Mouse (Mus musculus): Measurements from ENCODE around the gene Lrfn1. TPM values are rescaled to one million over a fixed set of nuclear protein-coding genes. Genes with fewer than 3 reads are reported as not detected.

Lrfn1 gene
- polyA plus RNA-seq, 1 experiment from 2014 or later, result 1.8 TPM

GRCm38 (mm10) chr7:28444344-28444974 is 7.3 kb upstream of the Lrfn1 start:
- Histone ChIP-seq H3K9ac (ENCODE audit: low read length) (no peak overlapping the region), H3K4me3 (ENCODE audit: low read length) (no peak overlapping the region), H3K36me3 (ENCODE audit: control insufficient read depth, insufficient read depth, low read length) (no peaks in the 10 kb centered on the region), H3K27ac (ENCODE audit: low read length) (no peak overlapping the region), H3K4me2 (ENCODE audit: low read depth, low read length) (no peak overlapping the region), H3K4me1 (replicated peaks; ENCODE audit: control insufficient read depth, insufficient read depth, low read length) (0 out of 2 replicates have a peak, but pooled peaks cover 3% of the 10 kb centered on the region), H3K9me3 (ENCODE audit: control insufficient read depth, low read length) (no peaks in the 10 kb centered on the region), H3K27me3 (ENCODE audit: control insufficient read depth, insufficient read depth, low read depth, low read length) (no peaks in the 10 kb centered on the region)
- WGBS, result 76% methylated on average over 13 of the region's 13 CpGs
- no peak for ATAC-seq (ENCODE audit: low read depth)

DNA sequence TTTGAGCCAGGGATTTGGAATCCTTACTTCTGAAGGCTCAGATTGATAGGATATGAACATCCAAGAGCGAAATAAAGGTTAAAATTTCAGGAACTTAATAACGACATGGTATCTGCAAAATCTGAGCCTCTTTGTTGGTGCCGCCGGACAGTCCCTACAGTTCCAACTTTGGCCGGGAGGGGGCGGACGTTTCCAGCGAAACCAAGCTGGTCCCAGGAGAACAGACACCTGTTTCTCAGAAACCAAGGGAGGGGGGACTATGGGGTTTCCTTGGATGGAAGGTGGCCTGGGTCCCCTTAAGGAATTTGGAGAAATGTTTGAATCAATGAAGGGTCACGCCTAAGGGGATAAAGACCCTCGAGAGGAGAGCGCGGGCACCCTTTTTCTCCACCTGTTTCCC is 5.3 kb upstream of the Lrfn1 start:
- no peak for ATAC-seq (ENCODE audit: low read depth)
- H3K9me3 ChIP-seq (ENCODE audit: control insufficient read depth, low read length), result no peaks in the 10 kb centered on the region
- H3K36me3 ChIP-seq (ENCODE audit: control insufficient read depth, insufficient read depth, low read length), result no peaks in the 10 kb centered on the region
- 8% methylated on average over 12 of the region's 12 CpGs for WGBS
- H3K27ac ChIP-seq (ENCODE audit: low read length), result no peak overlapping the region
- 0 out of 2 replicates have a peak, but pooled peaks cover 3% of the 10 kb centered on the region for H3K4me1 ChIP-seq (replicated peaks; ENCODE audit: control insufficient read depth, insufficient read depth, low read length)
- H3K4me2 ChIP-seq (ENCODE audit: low read depth, low read length), result no peak overlapping the region
- no peak overlapping the region for H3K4me3 ChIP-seq (ENCODE audit: low read length)
- no peaks in the 10 kb centered on the region for H3K27me3 ChIP-seq (ENCODE audit: control insufficient read depth, insufficient read depth, low read depth, low read length)
- no peak overlapping the region for H3K9ac ChIP-seq (ENCODE audit: low read length)

GRCm38 (mm10) chr7:28447101-28447830 is 4.5 kb upstream of the Lrfn1 start:
- H3K9ac ChIP-seq (ENCODE audit: low read length), result no peak overlapping the region
- no peaks in the 10 kb centered on the region for H3K27me3 ChIP-seq (ENCODE audit: control insufficient read depth, insufficient read depth, low read depth, low read length)
- no peak for ATAC-seq (ENCODE audit: low read depth)
- H3K9me3 ChIP-seq (ENCODE audit: control insufficient read depth, low read length), result no peaks in the 10 kb centered on the region
- H3K4me3 ChIP-seq (ENCODE audit: low read length), result no peak overlapping the region
- H3K4me2 ChIP-seq (ENCODE audit: low read depth, low read length), result no peak overlapping the region
- H3K4me1 ChIP-seq (replicated peaks; ENCODE audit: control insufficient read depth, insufficient read depth, low read length), result 0 out of 2 replicates have a peak, but pooled peaks cover 3% of the 10 kb centered on the region
- no peaks in the 10 kb centered on the region for H3K36me3 ChIP-seq (ENCODE audit: control insufficient read depth, insufficient read depth, low read length)
- no peak overlapping the region for H3K27ac ChIP-seq (ENCODE audit: low read length)
- WGBS, result 20% methylated on average over 12 of the region's 12 CpGs

DNA sequence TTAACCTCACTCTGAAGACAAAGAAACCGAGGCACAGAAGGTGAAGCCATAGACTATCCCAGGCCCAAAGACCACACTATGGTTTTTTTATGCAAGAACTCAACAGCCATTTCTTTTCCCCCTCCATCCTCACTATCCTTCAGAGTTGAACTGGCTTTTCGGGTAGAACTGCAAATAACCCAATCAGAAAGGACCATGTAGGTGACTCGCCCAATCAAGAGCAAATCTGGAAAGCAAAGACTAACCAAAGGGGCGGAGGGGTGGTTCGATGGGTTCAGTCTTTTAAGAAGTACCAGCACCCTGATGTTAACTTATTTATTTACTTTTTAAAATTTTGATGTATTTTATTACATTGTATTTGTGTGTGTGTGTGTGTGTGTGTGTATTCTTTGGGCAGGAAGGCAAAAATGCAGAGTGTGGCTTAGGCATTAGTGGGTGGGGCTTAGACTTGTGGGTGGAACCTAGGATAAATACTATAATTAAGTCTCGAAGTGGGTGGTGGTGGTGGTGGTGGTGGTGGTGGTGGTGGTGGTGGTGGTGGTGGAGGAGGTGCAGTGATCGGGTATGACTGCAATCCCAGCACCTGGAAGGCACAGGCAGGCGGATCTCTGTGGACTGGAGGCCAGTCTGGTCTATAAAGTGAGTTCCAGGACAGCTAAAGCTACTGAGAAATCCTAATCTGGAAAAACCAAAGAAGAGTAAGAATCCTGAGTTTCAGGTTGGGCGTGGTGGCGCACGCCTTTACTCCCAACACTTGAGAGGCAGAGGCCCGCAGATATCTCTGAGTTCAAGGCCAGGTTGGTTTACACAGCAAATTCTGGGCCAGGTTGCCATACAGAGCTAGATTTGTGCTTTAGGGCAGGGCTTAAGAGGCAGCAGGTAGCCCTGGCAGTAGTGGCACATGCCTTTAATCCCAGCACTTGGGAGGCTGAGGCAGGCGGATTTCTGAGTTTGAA is 3.6 kb upstream of the Lrfn1 start:
- H3K9me3 ChIP-seq (ENCODE audit: control insufficient read depth, low read length), result no peaks in the 10 kb centered on the region
- peaks cover 8% of the 10 kb centered on the region; the same call in 1 of the 2 replicates for H3K4me1 ChIP-seq (replicated peaks; ENCODE audit: control insufficient read depth, insufficient read depth, low read length)
- no peaks in the 10 kb centered on the region for H3K36me3 ChIP-seq (ENCODE audit: control insufficient read depth, insufficient read depth, low read length)
- no peak overlapping the region for H3K4me2 ChIP-seq (ENCODE audit: low read depth, low read length)
- H3K27ac ChIP-seq (ENCODE audit: low read length), result no peak overlapping the region
- 59% methylated on average over 13 of the region's 13 CpGs for WGBS
- no peak overlapping the region for H3K9ac ChIP-seq (ENCODE audit: low read length)
- no peak for ATAC-seq (ENCODE audit: low read depth)
- no peaks in the 10 kb centered on the region for H3K27me3 ChIP-seq (ENCODE audit: control insufficient read depth, insufficient read depth, low read depth, low read length)
- no peak overlapping the region for H3K4me3 ChIP-seq (ENCODE audit: low read length)

DNA sequence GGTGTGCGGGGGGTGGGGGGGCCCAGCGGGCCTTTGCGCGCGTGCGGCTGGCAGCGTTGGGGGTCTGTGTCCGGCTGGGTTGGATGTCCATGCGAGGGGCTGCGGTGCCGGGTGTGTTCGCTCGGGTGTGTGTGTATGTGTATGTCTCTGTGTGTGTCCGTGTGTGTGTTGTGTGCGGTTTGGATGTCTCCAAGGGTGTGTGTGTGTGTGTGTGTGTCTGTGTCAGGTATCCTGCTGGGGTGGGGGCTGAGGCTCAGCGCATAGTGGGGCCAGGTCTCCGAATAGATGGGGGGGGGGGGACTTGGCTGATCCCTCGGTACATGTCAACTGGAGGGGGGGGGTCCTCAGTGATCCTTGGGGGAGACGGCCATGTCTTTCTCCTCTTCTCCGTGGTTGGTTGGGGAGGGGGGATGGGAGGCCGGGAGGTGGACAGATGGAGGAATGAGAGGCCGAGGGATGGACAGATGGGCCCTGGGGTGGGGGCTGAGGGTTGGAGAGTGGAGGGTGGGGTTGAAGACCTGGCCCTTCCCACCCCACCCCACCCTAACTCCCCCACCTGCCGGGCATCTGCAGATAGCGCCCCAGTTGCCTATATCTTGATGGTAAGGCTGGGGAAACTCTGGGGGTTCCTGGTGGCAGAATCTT is 703 bp downstream of the Lrfn1 start:
- Histone ChIP-seq H3K4me3 (ENCODE audit: low read length) (peak overlapping the region; percentile 87), H3K36me3 (ENCODE audit: control insufficient read depth, insufficient read depth, low read length) (peaks cover 7% of the 10 kb centered on the region; the same call in 1 of the 2 replicates), H3K4me2 (ENCODE audit: low read depth, low read length) (peak overlapping the region; percentile 99), H3K27ac (ENCODE audit: low read length) (peak overlapping the region; percentile 61; the same call in 1 of the 2 replicates), H3K27me3 (ENCODE audit: control insufficient read depth, insufficient read depth, low read depth, low read length) (no peaks in the 10 kb centered on the region), H3K9me3 (ENCODE audit: control insufficient read depth, low read length) (no peaks in the 10 kb centered on the region), H3K4me1 (replicated peaks; ENCODE audit: control insufficient read depth, insufficient read depth, low read length) (peaks cover 6% of the 10 kb centered on the region; the same call in 1 of the 2 replicates), H3K9ac (ENCODE audit: low read length) (peak overlapping the region; percentile 87)
- ATAC-seq (ENCODE audit: low read depth), result peak; percentile 21; the same call in 1 of the 2 replicates
- 1% methylated on average over 24 of the region's 24 CpGs for WGBS

GRCm38 (mm10) chr7:28460361-28460760 is 8.6 kb downstream of the Lrfn1 start:
- Histone ChIP-seq H3K4me2 (ENCODE audit: low read depth, low read length) (no peak overlapping the region), H3K27me3 (ENCODE audit: control insufficient read depth, insufficient read depth, low read depth, low read length) (no peaks in the 10 kb centered on the region), H3K27ac (ENCODE audit: low read length) (no peak overlapping the region), H3K9me3 (ENCODE audit: control insufficient read depth, low read length) (no peaks in the 10 kb centered on the region), H3K36me3 (ENCODE audit: control insufficient read depth, insufficient read depth, low read length) (peaks cover 24% of the 10 kb centered on the region), H3K4me3 (ENCODE audit: low read length) (no peak overlapping the region), H3K9ac (ENCODE audit: low read length) (no peak overlapping the region), H3K4me1 (replicated peaks; ENCODE audit: control insufficient read depth, insufficient read depth, low read length) (peaks cover 3% of the 10 kb centered on the region; the same call in 1 of the 2 replicates)
- WGBS, result 87% methylated on average over 5 of the region's 5 CpGs
- ATAC-seq (ENCODE audit: low read depth), result no peak

DNA sequence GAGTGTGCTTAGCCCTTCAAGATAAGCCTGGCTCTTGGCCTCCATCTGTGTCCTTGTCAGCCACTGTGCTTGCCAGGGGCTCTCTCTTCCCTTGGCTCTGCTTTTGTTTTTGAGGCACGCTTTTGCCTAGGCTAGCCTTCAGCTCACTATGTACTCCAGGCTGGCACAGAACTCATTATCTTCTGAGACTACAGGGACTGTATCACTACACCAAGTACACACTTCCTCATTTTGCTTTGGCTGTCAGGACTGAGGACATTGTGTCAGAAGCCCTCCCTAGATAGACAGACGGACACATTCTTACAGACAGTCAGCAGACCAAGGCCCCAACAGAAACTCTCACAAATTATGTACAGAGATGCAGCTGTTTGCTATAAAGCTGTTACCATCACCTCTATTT is 11.0 kb downstream of the Lrfn1 start:
- 85% methylated on average over 2 of the region's 2 CpGs for WGBS
- peaks cover 6% of the 10 kb centered on the region for H3K4me1 ChIP-seq (replicated peaks; ENCODE audit: control insufficient read depth, insufficient read depth, low read length)
- no peak overlapping the region for H3K9ac ChIP-seq (ENCODE audit: low read length)
- H3K27ac ChIP-seq (ENCODE audit: low read length), result no peak overlapping the region
- peaks cover 21% of the 10 kb centered on the region for H3K36me3 ChIP-seq (ENCODE audit: control insufficient read depth, insufficient read depth, low read length)
- H3K4me3 ChIP-seq (ENCODE audit: low read length), result no peak overlapping the region
- no peaks in the 10 kb centered on the region for H3K9me3 ChIP-seq (ENCODE audit: control insufficient read depth, low read length)
- no peaks in the 10 kb centered on the region for H3K27me3 ChIP-seq (ENCODE audit: control insufficient read depth, insufficient read depth, low read depth, low read length)
- H3K4me2 ChIP-seq (ENCODE audit: low read depth, low read length), result no peak overlapping the region
- ATAC-seq (ENCODE audit: low read depth), result no peak

DNA sequence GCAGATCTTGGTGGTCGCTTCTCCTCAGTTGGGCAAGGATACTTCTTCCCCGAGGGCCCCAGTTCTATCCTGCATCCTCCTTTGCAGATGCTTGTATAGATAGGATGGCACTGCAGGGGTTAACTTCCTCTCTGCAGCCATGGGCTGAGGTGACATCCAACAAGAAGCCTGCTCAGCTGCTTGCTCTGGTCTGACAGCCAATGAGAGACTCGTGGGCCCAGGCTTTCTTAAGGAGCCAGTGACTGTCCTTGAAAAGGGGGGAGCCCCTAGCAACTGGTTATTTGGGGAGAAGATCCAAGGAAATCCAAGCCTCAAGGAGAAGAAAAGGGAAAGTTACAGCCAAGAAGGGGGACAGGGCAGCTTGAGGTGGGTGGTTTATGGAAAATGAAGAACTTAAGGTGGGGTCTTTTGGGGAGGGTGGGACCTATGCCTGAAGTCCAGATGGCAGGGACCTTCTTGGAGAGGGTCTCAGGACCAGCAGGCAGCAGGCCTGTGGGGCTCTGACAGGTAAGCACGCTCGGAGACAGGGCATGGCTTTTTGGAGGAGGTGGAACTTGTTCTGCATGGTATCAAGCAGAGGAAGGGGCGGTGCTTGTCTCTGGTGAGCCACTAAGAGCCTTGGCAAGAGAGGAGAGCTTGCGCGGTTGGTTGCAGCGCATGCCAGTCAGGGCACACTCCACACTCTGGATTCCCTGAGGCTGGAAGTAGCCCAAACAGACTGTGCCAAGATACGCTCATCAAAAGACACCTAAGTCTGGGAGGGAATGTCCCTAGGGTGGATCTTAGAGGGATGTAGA is 12.8 kb downstream of the Lrfn1 start:
- Histone ChIP-seq H3K4me1 (replicated peaks; ENCODE audit: control insufficient read depth, insufficient read depth, low read length) (peaks cover 7% of the 10 kb centered on the region), H3K4me3 (ENCODE audit: low read length) (no peak overlapping the region), H3K4me2 (ENCODE audit: low read depth, low read length) (no peak overlapping the region)

More for the DNA sequence above, 12.8 kb downstream of the Lrfn1 start:
- Histone ChIP-seq H3K27me3 (ENCODE audit: control insufficient read depth, insufficient read depth, low read depth, low read length) (no peaks in the 10 kb centered on the region), H3K27ac (ENCODE audit: low read length) (no peak overlapping the region), H3K9me3 (ENCODE audit: control insufficient read depth, low read length) (no peaks in the 10 kb centered on the region), H3K9ac (ENCODE audit: low read length) (no peak overlapping the region), H3K36me3 (ENCODE audit: control insufficient read depth, insufficient read depth, low read length) (peaks cover 5% of the 10 kb centered on the region)
- peak; percentile 67 for ATAC-seq (ENCODE audit: low read depth)
- WGBS, result 52% methylated on average over 10 of the region's 10 CpGs

Data from lung, embryonic 16.5 days (tissue).